Mouse (Mus musculus): ENCODE measurements around the gene Plxna4. TPM values are rescaled to one million over a fixed set of nuclear protein-coding genes. Genes with fewer than 3 reads are reported as not detected.

Gene Plxna4
- polyA plus RNA-seq (2017; shearing (Covaris generic)): not detected

GRCm38 (mm10) chr6:32588056-32588671, at the start of gene Plxna4:
Gene Plxna4, minus strand, starts transcription at chr6:32588192.

